Mouse (Mus musculus): ENCODE measurements at regions not wholly inside any gene's neighbourhood (a gene's known extent, or its start where the extent isn't known, plus 50 kb on each side); places are given as distances from the start of the nearest gene placed in this dataset.
"Not testable (repeated sequence)": the region's sequence is repeated elsewhere in the genome, so short reads cannot be mapped to it uniquely, and the experiment has no call there.

- no peak for ATAC-seq (replicated peaks; ENCODE audit: low FRiP score, low TSS enrichment, poor library complexity, severe bottlenecking)
Measured at GRCm38 (mm10) chr14:76964046-76964445, 72.5 kb upstream of the Ccdc122 start.

- ATAC-seq (replicated peaks; ENCODE audit: low FRiP score, low TSS enrichment, poor library complexity, severe bottlenecking) = no peak
Measured at GRCm38 (mm10) chr14:76958875-76959274, 77.7 kb upstream of the Ccdc122 start.

- no peak for ATAC-seq (replicated peaks; ENCODE audit: low FRiP score, low TSS enrichment, poor library complexity, severe bottlenecking)
Measured at GRCm38 (mm10) chr14:76957136-76957535, 79.4 kb upstream of the Ccdc122 start.

GRCm38 (mm10) chr14:76953171-76953570 lies 83.4 kb upstream of the Ccdc122 start:
- ATAC-seq (replicated peaks; ENCODE audit: low FRiP score, low TSS enrichment, poor library complexity, severe bottlenecking) = no peak

GRCm38 (mm10) chr14:76951450-76951849 lies 85.1 kb upstream of the Ccdc122 start:
- ATAC-seq (replicated peaks; ENCODE audit: low FRiP score, low TSS enrichment, poor library complexity, severe bottlenecking) = no peak

GRCm38 (mm10) chr14:76949388-76949787 lies 87.2 kb upstream of the Ccdc122 start:
- ATAC-seq (replicated peaks; ENCODE audit: low FRiP score, low TSS enrichment, poor library complexity, severe bottlenecking) = no peak

GRCm38 (mm10) chr14:76948948-76949347 lies 87.6 kb upstream of the Ccdc122 start:
- no peak for ATAC-seq (replicated peaks; ENCODE audit: low FRiP score, low TSS enrichment, poor library complexity, severe bottlenecking)

- no peak for ATAC-seq (replicated peaks; ENCODE audit: low FRiP score, low TSS enrichment, poor library complexity, severe bottlenecking)
Measured at GRCm38 (mm10) chr14:76948481-76948880, 88.1 kb upstream of the Ccdc122 start.

- ATAC-seq (replicated peaks; ENCODE audit: low FRiP score, low TSS enrichment, poor library complexity, severe bottlenecking) = no peak
Measured at GRCm38 (mm10) chr14:76947148-76947547, 89.4 kb upstream of the Ccdc122 start.

- no peak for ATAC-seq (replicated peaks; ENCODE audit: low FRiP score, low TSS enrichment, poor library complexity, severe bottlenecking)
Measured at GRCm38 (mm10) chr14:76945626-76946025, 90.9 kb upstream of the Ccdc122 start.

- no peak for ATAC-seq (replicated peaks; ENCODE audit: low FRiP score, low TSS enrichment, poor library complexity, severe bottlenecking)
Measured at GRCm38 (mm10) chr14:76941474-76942212, 94.9 kb upstream of the Ccdc122 start.

- ATAC-seq (replicated peaks; ENCODE audit: low FRiP score, low TSS enrichment, poor library complexity, severe bottlenecking) = no peak
Measured at GRCm38 (mm10) chr14:76940507-76940906, 96.1 kb upstream of the Ccdc122 start.

GRCm38 (mm10) chr14:76936671-76937070 lies 99.9 kb upstream of the Ccdc122 start:
- ATAC-seq (replicated peaks; ENCODE audit: low FRiP score, low TSS enrichment, poor library complexity, severe bottlenecking) = no peak

- ATAC-seq (replicated peaks; ENCODE audit: low FRiP score, low TSS enrichment, poor library complexity, severe bottlenecking) = not testable (repeated sequence)
Measured at GRCm38 (mm10) chr14:76936051-76936450, 100.5 kb upstream of the Ccdc122 start.

GRCm38 (mm10) chr14:76935453-76935852 lies 101.1 kb upstream of the Ccdc122 start:
- ATAC-seq (replicated peaks; ENCODE audit: low FRiP score, low TSS enrichment, poor library complexity, severe bottlenecking) = no peak

- no peak for ATAC-seq (replicated peaks; ENCODE audit: low FRiP score, low TSS enrichment, poor library complexity, severe bottlenecking)
Measured at GRCm38 (mm10) chr14:76932890-76933289, 103.7 kb upstream of the Ccdc122 start.

- ATAC-seq (replicated peaks; ENCODE audit: low FRiP score, low TSS enrichment, poor library complexity, severe bottlenecking) = no peak
Measured at GRCm38 (mm10) chr14:76931398-76931797, 105.2 kb upstream of the Ccdc122 start.

GRCm38 (mm10) chr14:76929562-76929961 lies 107.0 kb upstream of the Ccdc122 start:
- no peak for ATAC-seq (replicated peaks; ENCODE audit: low FRiP score, low TSS enrichment, poor library complexity, severe bottlenecking)

GRCm38 (mm10) chr14:76928706-76929105 lies 107.9 kb upstream of the Ccdc122 start:
- ATAC-seq (replicated peaks; ENCODE audit: low FRiP score, low TSS enrichment, poor library complexity, severe bottlenecking) = no peak

- ATAC-seq (replicated peaks; ENCODE audit: low FRiP score, low TSS enrichment, poor library complexity, severe bottlenecking) = no peak
Measured at GRCm38 (mm10) chr14:76927245-76927806, 109.2 kb upstream of the Ccdc122 start.

- no peak for ATAC-seq (replicated peaks; ENCODE audit: low FRiP score, low TSS enrichment, poor library complexity, severe bottlenecking)
Measured at GRCm38 (mm10) chr14:76926416-76926815, 110.2 kb upstream of the Ccdc122 start.

All from megakaryocyte-erythroid progenitor cell, adult 5-6 weeks (primary cell).